Mouse (Mus musculus) neural tube, embryonic 14.5 days (tissue): ENCODE measurements around the gene Chmp1a. TPM values are rescaled to one million over a fixed set of nuclear protein-coding genes. Genes with fewer than 3 reads are reported as not detected.

Source experiments
- polyA plus RNA-seq: library from polyadenylated mRNA; unstranded; fragments of >200 nt; fragmentation: Nextera tagmentation; extraction: Ambion mirVana; gene quantifications from 2 replicates; pipeline ENCODE4 v1.2.1, GENCODE M21; 2014

The Chmp1a gene
- polyA plus RNA-seq, 1 experiment from 2014 or later, result 123 TPM

Other genes starting within 250 kb of the Chmp1a start
- 43.8 and 46.5 TPM in 2 replicates for gene Ankrd11, start 170.5 kb downstream of the Chmp1a start, polyA plus RNA-seq
- 43.4 and 49.1 TPM in 2 replicates for gene Spg7, start 149.8 kb downstream of the Chmp1a start, polyA plus RNA-seq
- 775 and 913 TPM in 2 replicates for gene Rpl13, start 110.4 kb downstream of the Chmp1a start, polyA plus RNA-seq
- gene Cpne7, start 95.4 kb downstream of the Chmp1a start, polyA plus RNA-seq, result 1.5 and 1.8 TPM in 2 replicates
- gene Sult5a1, start 54.4 kb downstream of the Chmp1a start, polyA plus RNA-seq, result 0.80 and 1.9 TPM in 2 replicates
- gene Dpep1, start 26.5 kb downstream of the Chmp1a start, polyA plus RNA-seq, result not detected in 2 replicates
- gene Spata33, start 69 bp upstream of the Chmp1a start, polyA plus RNA-seq, result 6.0 and 6.5 TPM in 2 replicates
- 43.6 and 45.2 TPM in 2 replicates for gene Cdk10, start 12.1 kb upstream of the Chmp1a start, polyA plus RNA-seq
- 7.0 and 7.3 TPM in 2 replicates for gene Spata2l, start 23.5 kb upstream of the Chmp1a start, polyA plus RNA-seq
- gene Zfp276, start 41.4 kb upstream of the Chmp1a start, polyA plus RNA-seq, result 17.1 and 18.6 TPM in 2 replicates
- 63.7 and 65.8 TPM in 2 replicates for gene Vps9d1, start 41.6 kb upstream of the Chmp1a start, polyA plus RNA-seq
- 6.6 and 8.1 TPM in 2 replicates for gene Fanca, start 105.8 kb upstream of the Chmp1a start, polyA plus RNA-seq
- 34.9 and 36.9 TPM in 2 replicates for gene Spire2, start 120.0 kb upstream of the Chmp1a start, polyA plus RNA-seq
- gene Tcf25, start 161.0 kb upstream of the Chmp1a start, polyA plus RNA-seq, result 379 and 405 TPM in 2 replicates
- 0.22 and 0.33 TPM in 2 replicates for gene Mc1r, start 194.3 kb upstream of the Chmp1a start, polyA plus RNA-seq
- gene Tubb3, start 198.7 kb upstream of the Chmp1a start, polyA plus RNA-seq, result 1,600 and 1,632 TPM in 2 replicates
- gene Def8, start 210.8 kb upstream of the Chmp1a start, polyA plus RNA-seq, result 47.4 and 52.8 TPM in 2 replicates